Mouse (Mus musculus): ENCODE data around the gene Pex16.

- no peak for TF ChIP-seq POLR2A (IDR thresholded peaks at IDR 0.05; ENCODE audit: low read depth, low read length)
- no peak for TF ChIP-seq CTCF (IDR thresholded peaks at IDR 0.05; ENCODE audit: extremely low read depth, insufficient read depth, insufficient read length, insufficient replicate concordance)
These were observed 28.3 kb downstream of the Pex16 start for GRCm38 (mm10) chr2:92402591-92403326.

Measured in spleen, adult 2 months (tissue).